Mouse (Mus musculus) right cerebral cortex, postnatal 25 days (tissue): Measurements from ENCODE around the gene Il10.
A peak's percentile ranks its signal among the peaks of the same experiment; 100 is the strongest.

Experiments used
- DNase-seq: peaks from one replicate; pipeline ENCODE4 v3.0.0; 2022

Il10 gene

GRCm38 (mm10) chr1:131050011-131050410 lies 30.4 kb downstream of the Il10 start:
- no peak for DNase-seq

- DNase-seq: no peak
Measured at GRCm38 (mm10) chr1:131050617-131051016, 31.0 kb downstream of the Il10 start.

GRCm38 (mm10) chr1:131051073-131051472 lies 31.4 kb downstream of the Il10 start:
- DNase-seq: peak; percentile 38

GRCm38 (mm10) chr1:131053239-131053638 lies 33.6 kb downstream of the Il10 start:
- peak; percentile 65 for DNase-seq

GRCm38 (mm10) chr1:131053656-131054055 lies 34.0 kb downstream of the Il10 start:
- DNase-seq: no peak

- DNase-seq: no peak
Measured at GRCm38 (mm10) chr1:131054251-131054650, 34.6 kb downstream of the Il10 start.

- DNase-seq: no peak
Measured at GRCm38 (mm10) chr1:131058431-131058830, 38.8 kb downstream of the Il10 start.

- no peak for DNase-seq
Measured at GRCm38 (mm10) chr1:131059411-131059810, 39.8 kb downstream of the Il10 start.

- no peak for DNase-seq
Measured at GRCm38 (mm10) chr1:131059841-131060240, 40.2 kb downstream of the Il10 start.

GRCm38 (mm10) chr1:131060290-131061253 lies 40.9 kb downstream of the Il10 start:
- DNase-seq: no peak

GRCm38 (mm10) chr1:131061740-131062254 lies 42.2 kb downstream of the Il10 start:
- no peak for DNase-seq

- peak; percentile 65 for DNase-seq
Measured at GRCm38 (mm10) chr1:131062821-131063220, 43.2 kb downstream of the Il10 start.

GRCm38 (mm10) chr1:131064202-131064601 lies 44.6 kb downstream of the Il10 start:
- DNase-seq: no peak

- DNase-seq: no peak
Measured at GRCm38 (mm10) chr1:131068011-131068727, 48.5 kb downstream of the Il10 start.

- DNase-seq: no peak
Measured at GRCm38 (mm10) chr1:131069010-131069409, 49.4 kb downstream of the Il10 start.

- DNase-seq: no peak
Measured at GRCm38 (mm10) chr1:131072376-131072990, 52.8 kb downstream of the Il10 start.

- DNase-seq: peak; percentile 67
Measured at GRCm38 (mm10) chr1:131074524-131074938, 54.9 kb downstream of the Il10 start.
